8 mouse cellular contexts compared by ENCODE assay signal in genomic region chr5:33630615-33631014, GRCm38 (mm10). TPM values are rescaled to one million over a fixed set of nuclear protein-coding genes. Genes with fewer than 3 reads are reported as not detected.
DNase-seq lines count a peak whose midpoint lies in the region; ATAC-seq and TF ChIP-seq lines count a peak whose summit lies in the region.

No protein-coding gene starts in this region.

- H3K9ac ChIP-seq in heart, adult 2 months (ENCODE audit: low read depth, low read length), result no peak overlapping the region
- H3K9ac ChIP-seq in liver, embryonic 11.5 days (ENCODE audit: low read depth, low read length), result peak overlapping the region; percentile 61

- H3K4me2 ChIP-seq in liver, embryonic 11.5 days, result peak overlapping the region; percentile 85

- ATAC-seq in liver, embryonic 11.5 days (replicated peaks; ENCODE audit: low FRiP score), result no peak

- peak; percentile 95 for DNase-seq in heart, adult 11 months
- DNase-seq in heart, adult 8-10 months (ENCODE audit: low spot score), result no peak
- DNase-seq in MEL-GATA-1-ER (ENCODE audit: extremely low read depth, low read depth), result peak; percentile 54
- DNase-seq in heart, adult 2 months, result peak in 1 of 2 experiments; percentile 52
- no peak for DNase-seq in liver, embryonic 11.5 days (ENCODE audit: low spot score)
- no peak for DNase-seq in right cerebral cortex, postnatal 36 days (ENCODE audit: low spot score in 2 of 2)
- no peak for DNase-seq in frontal cortex, postnatal 25 days (ENCODE audit: low spot score in 2 of 2)
- DNase-seq in cerebellum, postnatal 36 days, result no peak

- H3K27me3 ChIP-seq in heart, adult 2 months (ENCODE audit: control insufficient read depth, insufficient read depth, low read length), result no peaks in the 10 kb centered on the region
- H3K27me3 ChIP-seq in liver, embryonic 11.5 days (replicated peaks; ENCODE audit: control insufficient read depth, insufficient read depth, low read length), result no peaks in the 10 kb centered on the region

- no peaks in the 10 kb centered on the region for H3K9me3 ChIP-seq in liver, embryonic 11.5 days (ENCODE audit: control insufficient read depth, low read length)

- 0 out of 2 replicates have a peak, but pooled peaks have one; percentile 30 for TF ChIP-seq EP300 in heart, adult 2 months (IDR thresholded peaks at IDR 0.05; ENCODE audit: insufficient read depth, low read depth, low read length)

- WGBS in heart, adult 2 months, result 53% methylated on average over 4 of the region's 4 CpGs
- 67% methylated on average over 4 of the region's 4 CpGs for WGBS in liver, embryonic 11.5 days

- peak overlapping the region; percentile 91 for H3K27ac ChIP-seq in heart, adult 2 months
- peak overlapping the region; percentile 44 for H3K27ac ChIP-seq in liver, embryonic 11.5 days (ENCODE audit: low read depth, low read length)

- H3K4me1 ChIP-seq in heart, adult 2 months (ENCODE audit: control insufficient read depth, insufficient read depth, low read length), result peaks cover 12% of the 10 kb centered on the region
- peaks cover 18% of the 10 kb centered on the region for H3K4me1 ChIP-seq in liver, embryonic 11.5 days (replicated peaks; ENCODE audit: control insufficient read depth, insufficient read depth, low read length)

- peak overlapping the region; percentile 60; the same call in 1 of the 2 replicates for H3K4me3 ChIP-seq in heart, adult 2 months
- peak overlapping the region; percentile 92 for H3K4me3 ChIP-seq in liver, embryonic 11.5 days (ENCODE audit: low read depth, low read length)

- intact Hi-C loops in heart, adult 2 months (cut with DNase I), result loop anchor here (2.0 to 5.0 kb wide), 2 partner anchors 20 to 307 kb away; partner anchors contain the start of gene Nelfa

- no peaks in the 10 kb centered on the region for H3K36me3 ChIP-seq in heart, adult 2 months (ENCODE audit: control insufficient read depth, insufficient read depth, low read length)
- 0 out of 2 replicates have a peak, but pooled peaks cover 2% of the 10 kb centered on the region for H3K36me3 ChIP-seq in liver, embryonic 11.5 days (ENCODE audit: control insufficient read depth, insufficient read depth, low read length)

- TF ChIP-seq CTCF in heart, adult 2 months (IDR thresholded peaks at IDR 0.05), result no peak

- no peak for TF ChIP-seq POLR2A in heart, adult 2 months (IDR thresholded peaks at IDR 0.05; ENCODE audit: insufficient read depth, low read depth, low read length)

- H3K79me2 ChIP-seq in heart, adult 2 months (replicated peaks; ENCODE audit: control insufficient read depth, insufficient read depth, low read length), result no peaks in the 10 kb centered on the region

RNA-seq across cellular contexts. Expression of gene Gm9903, which starts 0.9 kb away (rescaled TPM):
- total RNA-seq in heart, adult 8-10 months (2022), result 1 to 10 TPM in 2 of 4 experiments, under 1 TPM in 2; 0.87 to 1.1 (median 1.0) TPM
- 1 to 10 TPM; 1.0 to 1.1 TPM for total RNA-seq in heart, adult 2 months (2021)
- 2.1 and 2.5 TPM in 2 replicates for polyA plus RNA-seq in heart, adult 2 months (2012; rRNA removed)
- polyA plus RNA-seq in liver, embryonic 11.5 days (2014; fragmentation: Nextera tagmentation; extraction: Ambion mirVana), result 0.22 and 0.27 TPM in 2 replicates

RNA-seq across cellular contexts. Expression of gene Fam53a, which starts 1.2 kb away (rescaled TPM):
- 10 to 100 TPM; 24.0 to 30.9 (median 28.1) TPM for total RNA-seq in heart, adult 8-10 months (2022)
- 10 to 100 TPM; 26.1 to 26.9 TPM for total RNA-seq in heart, adult 2 months (2021)
- 19.7 and 22.8 TPM in 2 replicates for polyA plus RNA-seq in heart, adult 2 months (2012; rRNA removed)
- polyA plus RNA-seq in liver, embryonic 11.5 days (2014; fragmentation: Nextera tagmentation; extraction: Ambion mirVana), result 62.5 and 63.6 TPM in 2 replicates

RNA-seq across cellular contexts. Expression of gene Slbp, which starts 21.8 kb away (rescaled TPM):
- total RNA-seq in heart, adult 8-10 months (2022), result 10 to 100 TPM in 2 of 4 experiments, 1 to 10 TPM in 2; 8.8 to 12.0 (median 10.6) TPM
- total RNA-seq in heart, adult 2 months (2021), result 10 to 100 TPM; 10.6 to 12.7 TPM
- 7.7 and 13.8 TPM in 2 replicates for polyA plus RNA-seq in heart, adult 2 months (2012; rRNA removed)
- 369 and 394 TPM in 2 replicates for polyA plus RNA-seq in liver, embryonic 11.5 days (2014; fragmentation: Nextera tagmentation; extraction: Ambion mirVana)

RNA-seq across cellular contexts. Expression of gene Tacc3, which starts 27.3 kb away (rescaled TPM):
- total RNA-seq in heart, adult 8-10 months (2022), result 1 to 10 TPM; 1.6 to 3.1 (median 2.1) TPM
- total RNA-seq in heart, adult 2 months (2021), result 1 to 10 TPM; 1.4 to 3.1 TPM
- polyA plus RNA-seq in heart, adult 2 months (2012; rRNA removed), result 1.8 and 2.6 TPM in 2 replicates
- 229 and 255 TPM in 2 replicates for polyA plus RNA-seq in liver, embryonic 11.5 days (2014; fragmentation: Nextera tagmentation; extraction: Ambion mirVana)

RNA-seq across cellular contexts. Expression of gene Tmem129, which starts 27.6 kb away (rescaled TPM):
- 10 to 100 TPM; 20.4 to 22.2 (median 21.9) TPM for total RNA-seq in heart, adult 8-10 months (2022)
- 10 to 100 TPM; 19.3 to 21.8 TPM for total RNA-seq in heart, adult 2 months (2021)
- polyA plus RNA-seq in heart, adult 2 months (2012; rRNA removed), result 40.1 and 49.0 TPM in 2 replicates
- 35.7 and 38.0 TPM in 2 replicates for polyA plus RNA-seq in liver, embryonic 11.5 days (2014; fragmentation: Nextera tagmentation; extraction: Ambion mirVana)

Comparison
In these comparisons a context has a peak if more than half of its experiments do, and no peak if none do; other contexts are left out.
1. DNase-seq: peak in heart, adult 11 months (single experiment) and MEL-GATA-1-ER (single experiment); none in heart, adult 8-10 months (single experiment), liver, embryonic 11.5 days (single experiment), right cerebral cortex, postnatal 36 days (0 of 2), frontal cortex, postnatal 25 days (0 of 2) and cerebellum, postnatal 36 days (0 of 2).